Mouse (Mus musculus) embryonic facial prominence, embryonic 12.5 days (tissue): Measurements from ENCODE around the gene Olfr851. TPM values are rescaled to one million over a fixed set of nuclear protein-coding genes. Genes with fewer than 3 reads are reported as not detected.

Source experiments
- ATAC-seq: fragments of 200-750 bp; cut with Nextera tagmentation; 2 replicates; pipeline ENCODE4 v1.8.0; 2017; ENCODE audit not compliant: insufficient number of reproducible peaks, insufficient read depth, low FRiP score, low TSS enrichment
- H3K27ac ChIP-seq: fragments of 300-500 bp; sonication (generic); 2 replicates; pipeline ENCODE4 v1.5.1; 2016; ENCODE audit warnings: mild to moderate bottlenecking
- H3K27me3 ChIP-seq: fragments of 300-500 bp; sonication (generic); 2 replicates; pipeline ENCODE4 v1.6.1; 2016; ENCODE audit warnings: mild to moderate bottlenecking, moderate library complexity
- H3K36me3 ChIP-seq: fragments of 300-500 bp; sonication (generic); 2 replicates; pipeline ENCODE4 v1.6.1; 2016; ENCODE audit warnings: mild to moderate bottlenecking
- H3K4me1 ChIP-seq: fragments of 300-500 bp; sonication (generic); 2 replicates; pipeline ENCODE4 v1.6.1; 2016
- H3K4me2 ChIP-seq: fragments of 300-500 bp; sonication (generic); replicated peaks from 2 replicates; pipeline ENCODE4 v1.6.1; 2016; ENCODE audit warnings: mild to moderate bottlenecking, moderate library complexity
- H3K4me3 ChIP-seq: fragments of 300-500 bp; sonication (generic); 2 replicates; pipeline ENCODE4 v1.5.1; 2016; ENCODE audit warnings: mild to moderate bottlenecking
- H3K9ac ChIP-seq: fragments of 300-500 bp; sonication (generic); 2 replicates; pipeline ENCODE4 v1.6.1; 2016; ENCODE audit warnings: mild to moderate bottlenecking, moderate library complexity
- H3K9me3 ChIP-seq: fragments of 300-500 bp; sonication (generic); 2 replicates; pipeline ENCODE4 v1.6.1; 2016; ENCODE audit warnings: mild to moderate bottlenecking, moderate library complexity
- WGBS: fragments of 180-500 bp; shearing (Covaris S2); methylation state at CpG from one replicate; pipeline ENCODE4 v1.1.7; 2016; 5-methylcytosine and 5-hydroxymethylcytosine counted together
- polyA plus RNA-seq: library from polyadenylated mRNA; unstranded; fragments of >200 nt; fragmentation: Nextera tagmentation; extraction: Ambion mirVana; gene quantifications from 2 replicates; pipeline ENCODE4 v1.2.1, GENCODE M21; 2016

The Olfr851 gene
- not detected in 2 replicates for polyA plus RNA-seq

GRCm38 (mm10) chr9:19492995-19493394, at the start of gene Olfr851:
TSS of gene Olfr851 (plus strand) at chr9:19493295.
- H3K4me3 ChIP-seq: no peak within 1 kb of the TSS
- H3K9me3 ChIP-seq: peaks cover 11% of the 10 kb centered on the region; the same call in 1 of the 2 replicates
- H3K9ac ChIP-seq: no peak within 1 kb of the TSS
- no peak within 1 kb of the TSS for H3K4me2 ChIP-seq
- no peaks in the 10 kb centered on the region for H3K27me3 ChIP-seq
- no peaks in the 10 kb centered on the region for H3K4me1 ChIP-seq
- H3K27ac ChIP-seq: no peak within 1 kb of the TSS
- H3K36me3 ChIP-seq: no peaks in the 10 kb centered on the region
- no peak for ATAC-seq

- H3K4me3 ChIP-seq: no peak within 1 kb of the TSS
- no peak within 1 kb of the TSS for H3K4me2 ChIP-seq
- H3K9ac ChIP-seq: no peak within 1 kb of the TSS
- no peak within 1 kb of the TSS for H3K27ac ChIP-seq
- no peaks in the 10 kb centered on the region for H3K4me1 ChIP-seq
- H3K9me3 ChIP-seq: 0 out of 2 replicates have a peak, but pooled peaks cover 6% of the 10 kb centered on the region
- H3K36me3 ChIP-seq: no peaks in the 10 kb centered on the region
- ATAC-seq: no peak
- H3K27me3 ChIP-seq: no peaks in the 10 kb centered on the region
Observed at GRCm38 (mm10) chr9:19478148-19478547, 14.9 kb upstream of the Olfr851 start, which contains the start of gene Olfr850. TSS of gene Olfr850 (minus strand) at chr9:19478248.

- 70% methylated on average over 1 of the region's 1 CpGs for WGBS
- no peak within 1 kb of the TSS for H3K4me3 ChIP-seq
Observed at GRCm38 (mm10) chr9:19540976-19541375, 47.9 kb downstream of the Olfr851 start, which contains the start of gene Olfr853. TSS of gene Olfr853 (minus strand) at chr9:19541076.

More at GRCm38 (mm10) chr9:19540976-19541375, 47.9 kb downstream of the Olfr851 start, which contains the start of gene Olfr853:
- H3K27ac ChIP-seq: no peak within 1 kb of the TSS
- H3K27me3 ChIP-seq: no peaks in the 10 kb centered on the region
- no peak for ATAC-seq
- no peak within 1 kb of the TSS for H3K9ac ChIP-seq
- no peaks in the 10 kb centered on the region for H3K4me1 ChIP-seq
- H3K36me3 ChIP-seq: no peaks in the 10 kb centered on the region
- no peak within 1 kb of the TSS for H3K4me2 ChIP-seq
- peaks cover 11% of the 10 kb centered on the region; the same call in 1 of the 2 replicates for H3K9me3 ChIP-seq

Other genes with a start within 250 kb of the Olfr851 start
- gene Olfr843, start 241.3 kb upstream of the Olfr851 start, polyA plus RNA-seq: not detected in 2 replicates
- not detected in 2 replicates for gene Olfr844, start 176.9 kb upstream of the Olfr851 start, polyA plus RNA-seq
- gene Olfr845, start 156.8 kb upstream of the Olfr851 start, polyA plus RNA-seq: not detected in 2 replicates
- not detected in 2 replicates for gene Olfr846, start 129.3 kb upstream of the Olfr851 start, polyA plus RNA-seq
- not detected in 2 replicates for gene Olfr847, start 114.6 kb upstream of the Olfr851 start, polyA plus RNA-seq
- not detected in 2 replicates for gene Olfr849, start 53.0 kb upstream of the Olfr851 start, polyA plus RNA-seq
- gene Olfr850, start 15.0 kb upstream of the Olfr851 start, polyA plus RNA-seq: not detected in 2 replicates
- not detected in 2 replicates for gene Olfr853, start 47.8 kb downstream of the Olfr851 start, polyA plus RNA-seq
- not detected in 2 replicates for gene Olfr854, start 74.1 kb downstream of the Olfr851 start, polyA plus RNA-seq
- gene Olfr855, start 89.3 kb downstream of the Olfr851 start, polyA plus RNA-seq: not detected in 2 replicates
- 37.0 and 38.1 TPM in 2 replicates for gene Zfp317, start 128.8 kb downstream of the Olfr851 start, polyA plus RNA-seq
- not detected in 2 replicates for gene Olfr857, start 216.1 kb downstream of the Olfr851 start, polyA plus RNA-seq